Mouse (Mus musculus) adrenal gland, adult 8-10 months (tissue): ENCODE results near the gene Atat1. TPM values are rescaled to one million over a fixed set of nuclear protein-coding genes. Genes with fewer than 3 reads are reported as not detected.
A peak's percentile ranks its signal among the peaks of the same experiment; 100 is the strongest.

ENCODE experiments used
- DNase-seq: peaks from one replicate; pipeline ENCODE4 v3.0.0; 2022
- total RNA-seq, 4 experiments: library from RNA; stranded (reverse); gene quantifications; 2 replicates each; pipeline ENCODE4 v1.2.4; 2022

Atat1 gene
- total RNA-seq, 4 experiments from 2014 or later, result 34.8 to 61.0 (median 44.9) TPM

- DNase-seq, result peak; percentile 77
Measured at GRCm38 (mm10) chr17:35873774-35874519, 35.9 kb downstream of the Atat1 start.

- no peak for DNase-seq
Measured at GRCm38 (mm10) chr17:35870884-35871696, 38.8 kb downstream of the Atat1 start.

DNA sequence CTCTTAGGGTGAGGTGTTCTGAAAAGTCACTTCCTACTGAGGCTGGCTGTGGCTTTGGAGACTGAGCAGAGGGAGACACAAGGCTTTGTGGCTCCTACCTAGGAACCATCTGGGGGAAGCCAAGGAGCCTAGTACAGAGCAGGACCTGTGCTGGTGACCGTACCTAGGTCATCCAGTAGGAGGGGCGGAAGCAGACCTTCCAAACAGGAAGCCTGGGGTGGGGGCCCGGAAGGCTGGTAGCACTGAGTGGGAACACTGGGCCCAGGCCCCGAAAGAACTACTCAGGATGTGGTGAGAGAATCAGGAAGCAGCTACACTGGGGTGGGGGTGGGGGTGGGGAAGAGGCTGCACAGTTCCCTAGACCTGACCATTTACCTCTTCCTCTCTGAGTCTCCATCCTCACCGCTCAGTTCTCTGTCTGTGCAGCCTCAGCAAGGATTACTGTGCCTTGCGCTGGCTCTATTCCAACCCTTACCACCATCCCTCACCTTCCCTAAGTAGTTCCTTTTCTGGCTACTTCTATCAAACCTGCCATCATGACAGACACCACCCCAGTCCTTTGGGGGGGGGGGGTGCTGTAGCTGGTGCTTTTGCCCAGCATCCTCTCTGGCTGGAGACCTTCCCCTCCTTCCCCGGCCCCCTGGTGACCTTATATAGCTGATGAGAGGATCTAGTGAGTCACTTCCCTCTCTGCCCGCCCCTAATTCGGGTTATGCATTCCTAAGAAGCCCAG is 39.6 kb downstream of the Atat1 start:
- DNase-seq, result peak; percentile 76

DNA sequence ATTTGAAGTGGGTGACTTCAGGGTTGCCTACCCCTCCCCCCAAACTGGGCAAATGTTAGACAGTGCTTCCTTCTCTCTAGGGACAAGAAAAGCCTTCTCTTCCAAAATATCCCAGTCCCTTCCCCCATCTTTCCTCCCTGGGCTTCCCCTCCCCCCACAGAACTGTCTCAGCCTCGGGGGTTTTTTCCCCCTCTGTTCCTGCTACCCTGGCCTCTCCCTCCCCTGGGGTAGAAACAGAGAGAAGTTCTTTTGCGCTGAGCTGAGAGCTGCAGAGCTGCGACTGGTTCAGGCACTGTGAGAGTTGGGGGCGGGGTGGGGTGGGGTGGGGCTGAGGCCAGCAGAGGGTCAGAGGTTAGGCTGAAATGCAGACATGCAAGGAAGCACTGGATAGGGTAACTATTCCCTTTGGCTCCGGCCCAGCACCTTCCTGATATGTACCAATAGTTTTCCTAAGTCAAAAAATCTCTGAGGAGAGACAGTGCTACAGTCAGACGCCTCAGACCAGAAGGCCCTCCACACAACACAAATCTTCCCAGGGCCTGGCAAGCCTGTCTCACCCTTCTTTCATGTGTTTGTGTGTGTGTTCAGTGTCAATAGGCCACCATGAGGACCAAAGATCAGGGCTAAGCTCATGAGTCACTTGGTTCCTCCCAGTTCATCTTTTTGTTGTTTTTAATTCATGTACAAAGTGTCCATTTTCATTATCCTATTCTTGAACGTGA is 40.4 kb downstream of the Atat1 start:
- peak; percentile 50 for DNase-seq

DNA sequence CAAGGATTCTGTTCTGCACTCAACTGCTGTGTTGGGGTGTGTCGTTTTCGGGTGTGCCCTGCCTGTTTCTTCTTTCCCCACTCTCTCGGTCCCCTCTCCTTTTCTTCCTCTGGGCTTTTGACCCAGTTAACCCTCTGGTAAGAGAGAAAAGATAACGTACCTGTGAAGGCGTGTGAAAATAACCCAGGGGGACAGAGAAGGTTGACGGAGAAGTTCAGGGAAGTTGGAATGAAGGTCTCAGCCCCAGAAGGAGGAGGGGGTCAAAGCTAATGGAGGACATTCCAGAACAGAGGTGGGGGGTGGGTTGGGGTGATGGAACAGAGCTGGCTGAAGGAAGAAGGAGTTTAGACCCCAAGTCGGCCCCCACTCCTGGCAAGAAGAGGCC is 40.9 kb downstream of the Atat1 start:
- DNase-seq, result no peak

- DNase-seq, result no peak
Measured at GRCm38 (mm10) chr17:35868165-35868820, 41.6 kb downstream of the Atat1 start.

DNA sequence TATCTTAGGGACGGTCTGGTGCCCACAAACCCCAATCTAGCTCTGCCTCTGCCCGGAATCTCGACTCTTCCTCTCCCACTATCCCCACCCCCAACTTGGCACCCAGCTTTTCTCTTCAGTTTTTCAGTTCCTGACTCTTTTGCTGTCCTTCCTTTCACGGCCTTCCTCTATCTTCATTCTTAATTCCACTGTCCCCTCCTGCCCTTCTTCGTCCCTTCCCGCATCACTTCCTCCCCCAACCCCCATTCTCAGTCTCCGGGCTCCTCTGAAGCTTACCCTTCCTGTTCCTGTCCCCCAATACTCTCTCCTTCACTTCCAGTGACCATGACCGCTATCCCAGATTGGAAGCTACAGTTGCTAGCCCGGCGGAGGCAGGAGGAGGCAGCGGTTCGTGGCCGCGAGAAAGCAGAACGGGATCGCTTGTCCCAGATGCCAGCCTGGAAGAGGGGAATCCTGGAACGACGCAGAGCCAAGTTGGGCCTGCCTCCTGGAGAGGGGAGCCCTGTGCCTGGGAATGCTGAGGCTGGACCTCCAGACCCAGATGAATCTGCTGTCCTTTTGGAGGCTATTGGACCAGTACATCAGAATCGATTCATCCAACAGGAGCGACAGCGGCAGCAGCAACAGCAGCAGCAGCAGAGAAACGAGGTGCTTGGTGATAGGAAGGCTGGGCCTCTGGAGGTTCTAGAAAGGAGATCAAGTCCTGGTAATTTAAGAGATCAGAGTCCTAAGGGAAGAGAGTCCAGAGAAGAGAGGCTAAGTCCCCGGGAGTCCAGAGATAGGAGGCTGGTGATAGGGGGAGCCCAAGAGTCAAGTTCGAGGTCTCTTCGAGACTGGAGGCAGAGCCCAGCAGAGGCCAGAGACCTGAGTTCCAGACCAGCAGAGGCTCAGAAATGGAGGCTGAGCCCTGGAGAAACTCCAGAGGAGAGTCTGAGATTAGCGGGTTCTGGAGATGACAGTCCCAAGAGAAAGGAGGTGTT is 42.7 kb downstream of the Atat1 start:
- DNase-seq, result no peak

DNA sequence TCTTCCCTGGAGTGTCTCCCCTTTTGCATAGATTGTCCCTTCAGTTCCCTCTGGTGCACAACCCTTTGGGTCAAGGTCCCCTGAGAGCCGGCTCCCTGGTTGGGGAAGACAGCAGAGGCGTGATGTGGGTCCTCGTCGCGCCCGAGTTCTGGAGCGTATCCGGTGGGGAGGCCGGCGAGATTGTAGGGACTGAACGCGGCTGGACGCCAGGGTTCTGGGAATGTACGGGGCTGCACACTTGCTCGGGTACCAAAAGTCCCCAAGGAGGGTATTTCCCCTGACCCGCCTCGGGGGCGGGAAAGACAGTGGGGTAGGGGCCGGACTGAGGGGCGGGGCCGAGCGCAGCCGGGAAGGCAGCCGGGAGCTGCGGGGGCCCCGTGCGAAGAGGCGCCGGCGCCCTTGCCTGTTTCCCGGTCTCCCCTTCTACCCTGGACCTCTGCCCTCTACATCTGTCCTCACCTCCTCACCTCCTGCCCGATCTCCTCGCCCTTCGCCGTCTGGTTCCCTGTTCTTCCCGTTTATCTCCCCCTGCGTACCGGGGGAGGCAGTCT is 43.5 kb downstream of the Atat1 start:
- peak; percentile 64 for DNase-seq

DNA sequence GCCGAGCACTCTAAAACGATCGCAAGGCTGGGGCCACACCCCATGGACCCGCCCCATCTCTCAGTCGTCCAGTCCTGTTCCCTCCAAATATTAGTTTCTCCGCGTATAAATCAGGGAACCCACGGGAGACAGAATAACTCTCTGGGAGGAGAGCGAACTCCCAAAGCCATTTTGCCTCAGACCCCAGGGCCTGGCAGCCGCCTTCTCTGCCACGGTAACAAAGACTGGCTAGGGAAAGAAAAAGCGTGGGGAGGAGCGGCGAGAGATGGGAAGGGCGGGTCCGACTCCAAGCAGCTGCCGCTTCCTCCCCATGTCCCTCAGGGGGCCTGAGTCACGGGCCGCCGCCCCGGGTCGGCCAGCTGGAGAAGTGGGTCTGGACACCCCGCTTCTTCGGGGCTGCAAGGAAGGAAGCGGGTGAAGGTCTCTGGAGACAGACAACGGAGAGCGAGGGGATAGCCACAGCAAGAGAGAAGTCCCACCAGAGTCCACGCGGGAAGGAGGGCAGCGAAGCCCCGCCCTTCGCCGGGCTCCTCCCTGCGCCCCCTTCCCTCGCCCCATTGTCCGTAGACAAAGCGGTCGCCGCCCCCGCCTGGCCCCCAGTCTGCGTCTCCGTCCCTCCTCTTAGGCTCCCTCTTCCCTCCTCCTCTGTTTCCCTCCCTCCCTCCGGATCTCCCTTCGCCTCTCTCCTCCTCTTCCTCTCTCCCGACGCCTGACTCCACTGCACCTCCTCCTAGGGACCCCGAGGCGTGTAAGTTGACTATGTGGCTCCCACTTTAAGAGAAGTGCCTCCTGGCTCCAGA is 44.2 kb downstream of the Atat1 start, which contains the start of gene Ppp1r18:
TSS of gene Ppp1r18 (plus strand) at position 113 of the 800 bp plus-strand sequence.
- DNase-seq, result no peak

DNA sequence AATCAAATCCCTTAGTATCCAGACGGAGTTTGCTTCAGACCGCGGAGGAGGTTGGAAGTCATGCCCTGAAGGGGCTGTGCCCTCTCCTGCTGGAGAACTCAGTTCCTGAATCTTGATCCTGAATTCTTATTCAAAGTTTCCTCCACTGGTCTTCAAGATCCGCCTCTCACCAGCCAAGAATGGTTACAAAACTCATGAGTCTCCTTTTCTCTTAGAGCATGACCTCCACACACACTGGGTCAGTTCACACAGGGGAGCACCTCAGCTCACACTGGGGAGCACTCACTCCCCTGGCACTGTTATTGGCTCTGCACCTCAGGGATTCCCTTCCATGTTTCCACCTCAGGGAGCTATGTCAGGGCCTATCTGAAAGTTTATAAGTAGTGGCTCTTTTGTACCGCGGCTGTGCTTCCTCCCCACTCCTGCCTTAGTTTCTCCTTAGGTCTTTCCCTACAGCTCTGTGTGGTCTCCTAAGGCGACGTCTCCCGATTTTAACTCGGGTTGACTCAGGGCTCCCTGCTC is 45.0 kb downstream of the Atat1 start:
- no peak for DNase-seq

DNA sequence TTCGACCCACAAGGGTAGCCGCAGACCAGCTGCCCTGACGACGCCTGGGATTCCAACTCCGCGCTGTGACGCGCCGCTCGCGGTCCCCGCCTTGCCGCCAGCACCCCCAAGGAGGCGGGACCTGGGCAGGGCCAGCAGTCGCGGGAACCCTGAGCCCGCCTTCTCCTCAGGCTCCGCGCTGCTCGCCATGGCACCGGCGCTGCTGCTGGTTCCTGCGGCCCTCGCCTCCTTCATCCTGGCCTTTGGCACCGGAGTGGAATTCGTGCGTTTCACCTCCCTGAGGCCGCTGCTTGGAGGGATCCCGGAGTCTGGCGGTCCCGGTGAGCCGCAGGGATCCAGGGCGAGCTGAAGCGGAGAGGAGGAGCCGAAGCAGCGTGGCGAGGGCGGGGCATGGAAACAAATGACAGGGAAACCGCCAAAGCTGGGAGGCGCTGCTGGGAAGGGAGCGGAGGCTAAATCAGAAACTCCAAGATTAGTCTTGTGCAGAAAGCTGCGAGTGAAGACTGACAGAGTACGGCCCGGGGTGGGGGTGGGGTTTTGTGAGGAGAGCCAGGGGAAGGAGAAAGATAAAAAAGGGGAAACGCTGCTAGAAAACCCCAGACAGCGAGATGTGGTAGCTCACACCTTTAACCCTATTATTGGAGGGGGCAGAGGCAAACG is 48.5 kb downstream of the Atat1 start, which contains the start of gene Nrm:
TSS of gene Nrm (plus strand) at position 121 of the 660 bp plus-strand sequence.
- peak; percentile 81 for DNase-seq

GRCm38 (mm10) chr17:35860831-35861197 is 49.1 kb downstream of the Atat1 start:
- no peak for DNase-seq

DNA sequence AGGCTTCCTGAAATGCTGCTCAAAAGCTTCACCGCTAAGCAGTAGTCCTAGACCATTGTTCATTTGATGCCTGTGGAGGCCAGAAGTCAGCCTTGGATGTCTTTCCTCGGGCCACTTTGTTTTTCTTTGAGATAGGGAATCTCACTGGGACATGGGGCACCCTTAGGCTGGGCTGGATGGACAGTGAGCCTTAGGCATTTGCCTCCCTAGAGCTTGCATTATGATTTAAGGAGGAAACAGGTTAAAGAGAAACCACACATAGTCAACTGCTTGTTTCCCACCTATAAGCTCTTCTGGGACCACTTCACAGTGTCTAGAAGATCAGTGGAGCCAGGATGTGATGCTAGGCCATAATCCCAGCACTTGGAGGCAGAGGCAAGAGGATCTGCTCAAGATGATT is 50.0 kb downstream of the Atat1 start:
- no peak for DNase-seq

GRCm38 (mm10) chr17:35859371-35859770 is 50.5 kb downstream of the Atat1 start:
- no peak for DNase-seq

- no peak for DNase-seq
Measured at GRCm38 (mm10) chr17:35850974-35851373, 58.9 kb downstream of the Atat1 start.

GRCm38 (mm10) chr17:35848112-35848511 is 61.8 kb downstream of the Atat1 start:
- DNase-seq, result no peak
